Comparison of ENCODE assay signal across 11 mouse cellular contexts in the genomic region with DNA sequence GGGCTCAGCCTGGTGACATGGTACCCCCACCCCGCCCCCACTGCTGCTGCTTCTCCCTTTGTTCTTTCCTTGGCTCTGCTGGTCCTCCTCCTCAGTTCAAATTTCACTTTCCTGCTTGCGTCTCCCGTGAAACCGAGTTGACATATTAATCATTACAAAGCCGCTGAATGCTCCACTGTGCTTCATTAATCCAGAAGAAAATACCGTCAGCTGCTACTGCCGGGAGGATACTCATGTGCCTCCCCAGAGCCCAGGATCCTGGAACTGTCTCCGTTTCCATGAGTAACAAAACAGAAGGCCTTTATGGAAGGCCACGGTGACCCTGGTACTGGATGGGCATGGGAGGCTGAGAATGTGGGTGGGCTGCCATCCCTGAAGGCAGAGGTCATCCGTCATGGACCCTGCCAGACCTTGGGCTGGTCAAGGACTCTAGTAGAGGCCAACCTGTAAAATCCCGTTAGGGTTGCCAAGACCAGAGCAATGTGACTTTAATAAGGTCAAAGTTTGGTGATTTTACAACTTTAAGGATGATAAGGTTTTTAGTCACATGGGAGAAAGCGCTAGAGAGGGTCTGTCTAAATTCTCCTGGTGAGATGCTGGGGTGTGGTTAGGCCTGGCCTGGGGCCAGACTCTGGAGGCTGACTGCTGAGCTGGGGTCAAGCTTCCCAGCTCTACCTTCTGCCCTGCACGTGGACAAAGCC.
A peak's percentile ranks its signal among the peaks of the same experiment; 100 is the strongest.
DNase-seq lines count a peak whose midpoint lies in the region; ATAC-seq and TF ChIP-seq lines count a peak whose summit lies in the region.
"Had no signal": no experiment of that assay in that cellular context is flagged by ENCODE, and none has a peak within 500 bp of the region (broad histone marks: within the 10 kb centered on the region; RNA-seq: fewer than 3 reads in every experiment).

No protein-coding gene starts in this region.

- no peak overlapping the region for H3K4me3 ChIP-seq in midbrain, embryonic 10.5 days
- no peak overlapping the region for H3K4me3 ChIP-seq in midbrain, embryonic 15.5 days
- H3K4me3 ChIP-seq in hindbrain, embryonic 10.5 days: no peak overlapping the region
- H3K4me3 ChIP-seq in kidney, postnatal 0 days (replicated peaks; ENCODE audit: low read depth, low read length): no peak overlapping the region
- H3K4me3 ChIP-seq in forebrain, embryonic 11.5 days (ENCODE audit: low read depth, low read length): no peak overlapping the region

- H3K36me3 ChIP-seq in midbrain, embryonic 10.5 days: no peaks in the 10 kb centered on the region; the same call in 1 of the 2 replicates
- H3K36me3 ChIP-seq in midbrain, embryonic 15.5 days (replicated peaks): no peaks in the 10 kb centered on the region
- no peaks in the 10 kb centered on the region for H3K36me3 ChIP-seq in hindbrain, embryonic 10.5 days
- H3K36me3 ChIP-seq in kidney, postnatal 0 days (ENCODE audit: insufficient read depth, low read length): no peaks in the 10 kb centered on the region
- H3K36me3 ChIP-seq in forebrain, embryonic 11.5 days (ENCODE audit: control insufficient read depth, insufficient read depth, low read length): no peaks in the 10 kb centered on the region

- no peak for TF ChIP-seq CTCF in kidney, postnatal 0 days (IDR thresholded peaks at IDR 0.05; ENCODE audit: low read depth)

- peaks cover 8% of the 10 kb centered on the region for H3K9me3 ChIP-seq in midbrain, embryonic 10.5 days (replicated peaks)
- H3K9me3 ChIP-seq in midbrain, embryonic 15.5 days: no peaks in the 10 kb centered on the region
- peaks cover 6% of the 10 kb centered on the region for H3K9me3 ChIP-seq in hindbrain, embryonic 10.5 days
- H3K9me3 ChIP-seq in kidney, postnatal 0 days (replicated peaks; ENCODE audit: low read length): no peaks in the 10 kb centered on the region
- no peaks in the 10 kb centered on the region for H3K9me3 ChIP-seq in forebrain, embryonic 11.5 days (ENCODE audit: control insufficient read depth, low read length)

- no peaks in the 10 kb centered on the region for H3K27me3 ChIP-seq in midbrain, embryonic 10.5 days (ENCODE audit: low read depth, poor library complexity, severe bottlenecking)
- H3K27me3 ChIP-seq in midbrain, embryonic 15.5 days (replicated peaks): no peaks in the 10 kb centered on the region
- no peaks in the 10 kb centered on the region for H3K27me3 ChIP-seq in hindbrain, embryonic 10.5 days (ENCODE audit: insufficient read depth, poor library complexity, severe bottlenecking)
- no peaks in the 10 kb centered on the region for H3K27me3 ChIP-seq in kidney, postnatal 0 days (ENCODE audit: insufficient read depth, low read length)
- H3K27me3 ChIP-seq in forebrain, embryonic 11.5 days (ENCODE audit: control insufficient read depth, insufficient read depth, low read length): no peaks in the 10 kb centered on the region

- ATAC-seq in midbrain, embryonic 15.5 days (replicated peaks): no peak
- peak; percentile 67 for ATAC-seq in kidney, postnatal 0 days (replicated peaks; ENCODE audit: low FRiP score, low read depth)
- no peak for ATAC-seq in forebrain, embryonic 11.5 days (replicated peaks; ENCODE audit: low FRiP score)

- H3K4me2 ChIP-seq in midbrain, embryonic 15.5 days: no peak overlapping the region
- 0 out of 2 replicates have a peak overlapping the region, but pooled peaks have one; percentile 8 for H3K4me2 ChIP-seq in kidney, postnatal 0 days (ENCODE audit: low read length)
- H3K4me2 ChIP-seq in forebrain, embryonic 11.5 days (ENCODE audit: low read depth, low read length, severe bottlenecking): no peak overlapping the region

- no peak overlapping the region for H3K9ac ChIP-seq in midbrain, embryonic 15.5 days
- H3K9ac ChIP-seq in kidney, postnatal 0 days (ENCODE audit: low read depth, low read length): no peak overlapping the region
- H3K9ac ChIP-seq in forebrain, embryonic 11.5 days (ENCODE audit: low read length): no peak overlapping the region

- H3K27ac ChIP-seq in midbrain, embryonic 10.5 days (replicated peaks): peak overlapping the region; percentile 50; the same call in 1 of the 2 replicates
- no peak overlapping the region for H3K27ac ChIP-seq in midbrain, embryonic 15.5 days
- peak overlapping the region; percentile 60 for H3K27ac ChIP-seq in hindbrain, embryonic 10.5 days
- peak overlapping the region; percentile 92 for H3K27ac ChIP-seq in kidney, postnatal 0 days
- H3K27ac ChIP-seq in forebrain, embryonic 11.5 days (ENCODE audit: low read depth, low read length): no peak overlapping the region

- peaks cover 29% of the 10 kb centered on the region for H3K4me1 ChIP-seq in midbrain, embryonic 10.5 days
- H3K4me1 ChIP-seq in midbrain, embryonic 15.5 days: peaks cover 19% of the 10 kb centered on the region
- H3K4me1 ChIP-seq in hindbrain, embryonic 10.5 days (replicated peaks): peaks cover 36% of the 10 kb centered on the region
- peaks cover 21% of the 10 kb centered on the region for H3K4me1 ChIP-seq in kidney, postnatal 0 days (replicated peaks; ENCODE audit: insufficient read depth, low read length)
- peaks cover 8% of the 10 kb centered on the region for H3K4me1 ChIP-seq in forebrain, embryonic 11.5 days (replicated peaks; ENCODE audit: control insufficient read depth, insufficient read depth, low read length)

- DNase-seq in midbrain, embryonic 10.5 days (ENCODE audit: low spot score): no peak
- DNase-seq in hindbrain, embryonic 10.5 days (ENCODE audit: low spot score): no peak
- DNase-seq in kidney, postnatal 0 days (ENCODE audit: low spot score): peak; percentile 91
- DNase-seq in retina, embryonic 14.5 days (ENCODE audit: low spot score): peak; percentile 32
- DNase-seq in thymus, postnatal 14 days: no peak
- DNase-seq in cerebellum, postnatal 25 days: no peak
- no peak for DNase-seq in forebrain, embryonic 11.5 days (ENCODE audit: low spot score)
- DNase-seq: heart, postnatal 36 days; lung, postnatal 10 days; right cerebral cortex, postnatal 25 days had no signal

- WGBS in midbrain, embryonic 10.5 days: 65% methylated on average over 13 of the region's 13 CpGs
- WGBS in midbrain, embryonic 15.5 days: 34% methylated on average over 13 of the region's 13 CpGs
- 46% methylated on average over 13 of the region's 13 CpGs for WGBS in hindbrain, embryonic 10.5 days
- 11% methylated on average over 13 of the region's 13 CpGs for WGBS in kidney, postnatal 0 days
- WGBS in forebrain, embryonic 11.5 days: 69% methylated on average over 13 of the region's 13 CpGs

Comparison
In these comparisons a context has a peak if more than half of its experiments do, and no peak if none do; other contexts are left out.
1. H3K27ac ChIP-seq: peak in midbrain, embryonic 10.5 days (single experiment), hindbrain, embryonic 10.5 days (single experiment) and kidney, postnatal 0 days (single experiment); none in midbrain, embryonic 15.5 days (single experiment) and forebrain, embryonic 11.5 days (single experiment).
2. DNase-seq: peak in kidney, postnatal 0 days (single experiment) and retina, embryonic 14.5 days (single experiment); none in midbrain, embryonic 10.5 days (single experiment), hindbrain, embryonic 10.5 days (single experiment), thymus, postnatal 14 days (single experiment), cerebellum, postnatal 25 days (0 of 2) and forebrain, embryonic 11.5 days (single experiment).